Mouse (Mus musculus) neural tube, embryonic 11.5 days (tissue): ENCODE data around the gene Aamp. TPM values are rescaled to one million over a fixed set of nuclear protein-coding genes. Genes with fewer than 3 reads are reported as not detected.

ENCODE experiments used
- ATAC-seq: fragments of 200-750 bp; cut with Nextera tagmentation; 2 replicates; pipeline ENCODE4 v1.8.0; 2017; ENCODE audit warnings: moderate number of reproducible peaks, mild to moderate bottlenecking, moderate TSS enrichment, moderate library complexity; ENCODE audit not compliant: insufficient read depth, low FRiP score, low TSS enrichment
- DNase-seq: peaks from one replicate; pipeline ENCODE4 v3.0.0-alpha.2; 2015; ENCODE audit warnings: low spot score
- H3K27ac ChIP-seq: fragments of 300-500 bp; sonication (generic); 2 replicates; pipeline ENCODE4 v1.5.1; 2014; ENCODE audit warnings: low read depth, mild to moderate bottlenecking, low read length
- H3K27me3 ChIP-seq: fragments of 300-500 bp; sonication (generic); 2 replicates; pipeline ENCODE4 v1.6.1; 2014; ENCODE audit warnings: mild to moderate bottlenecking, low read length, mixed read lengths; ENCODE audit not compliant: control insufficient read depth, insufficient read depth
- H3K36me3 ChIP-seq: fragments of 300-500 bp; sonication (generic); 2 replicates; pipeline ENCODE4 v1.6.1; 2014; ENCODE audit warnings: mild to moderate bottlenecking, low read length, moderate library complexity, mixed read lengths; ENCODE audit not compliant: control insufficient read depth, insufficient read depth
- H3K4me1 ChIP-seq: fragments of 300-500 bp; sonication (generic); 2 replicates; pipeline ENCODE4 v1.6.1; 2014; ENCODE audit warnings: low read length, mixed read lengths; ENCODE audit not compliant: control insufficient read depth, insufficient read depth
- H3K4me2 ChIP-seq: fragments of 300-500 bp; sonication (generic); 2 replicates; pipeline ENCODE4 v1.6.1; 2014; ENCODE audit warnings: low read depth, mild to moderate bottlenecking, moderate library complexity
- H3K4me3 ChIP-seq: fragments of 300-500 bp; sonication (generic); 2 replicates; pipeline ENCODE4 v1.5.1; 2014; ENCODE audit warnings: low read depth, low read length
- H3K9ac ChIP-seq: fragments of 300-500 bp; sonication (generic); 2 replicates; pipeline ENCODE4 v1.6.1; 2014; ENCODE audit warnings: mild to moderate bottlenecking, low read length
- H3K9me3 ChIP-seq: fragments of 300-500 bp; sonication (generic); 2 replicates; pipeline ENCODE4 v1.6.1; 2016; ENCODE audit warnings: low read length; ENCODE audit not compliant: control insufficient read depth
- WGBS: fragments of 180-500 bp; shearing (Covaris S2); extraction: QIAGEN DNeasy Blood & Tissue Kit; methylation state at CpG from one replicate; pipeline ENCODE4 v1.1.7; 2014; 5-methylcytosine and 5-hydroxymethylcytosine counted together
- polyA plus RNA-seq: library from polyadenylated mRNA; unstranded; fragments of >200 nt; fragmentation: Nextera tagmentation; extraction: Ambion mirVana; gene quantifications from 2 replicates; pipeline ENCODE4 v1.2.1, GENCODE M21; 2014

Gene Aamp
- polyA plus RNA-seq, 1 experiment from 2014 or later, result 215 TPM

DNA sequence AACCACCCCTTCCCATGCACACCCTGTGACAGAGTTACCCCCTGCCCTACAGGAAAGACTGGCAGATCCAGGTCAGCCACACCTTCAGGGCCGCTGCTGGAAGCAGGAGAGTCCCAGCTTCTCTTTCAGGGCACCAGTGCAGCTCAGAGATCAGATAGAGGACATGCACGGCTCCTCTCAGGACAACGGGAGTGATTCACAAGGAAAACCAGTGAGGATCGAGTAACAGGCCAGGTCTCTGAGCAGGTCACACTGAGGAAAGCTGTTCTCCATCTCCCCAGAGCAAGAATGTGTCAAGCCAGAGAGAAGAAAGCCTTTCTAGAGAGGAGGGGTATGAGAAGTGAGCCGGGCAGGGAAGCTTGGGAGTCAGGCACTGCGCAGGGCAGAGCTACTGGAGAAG, 11.9 kb upstream of the Aamp start:
- 68% methylated on average over 6 of the region's 6 CpGs for WGBS
- Histone ChIP-seq H3K4me1 (peaks cover 9% of the 10 kb centered on the region), H3K4me2 (no peak overlapping the region), H3K27ac (no peak overlapping the region), H3K4me3 (no peak overlapping the region), H3K9me3 (no peaks in the 10 kb centered on the region), H3K36me3 (no peaks in the 10 kb centered on the region), H3K27me3 (no peaks in the 10 kb centered on the region), H3K9ac (no peak overlapping the region)
- no peak for DNase-seq
- ATAC-seq, result no peak

GRCm38 (mm10) chr1:74295456-74296171, 11.1 kb upstream of the Aamp start:
- Histone ChIP-seq H3K4me2 (peak overlapping the region; percentile 15; the same call in 1 of the 2 replicates), H3K9ac (peak overlapping the region; percentile 41), H3K27me3 (no peaks in the 10 kb centered on the region), H3K4me3 (no peak overlapping the region), H3K36me3 (no peaks in the 10 kb centered on the region), H3K9me3 (no peaks in the 10 kb centered on the region), H3K27ac (peak overlapping the region; percentile 67), H3K4me1 (peaks cover 9% of the 10 kb centered on the region)
- DNase-seq (peak; percentile 59), ATAC-seq (peak; percentile 50)
- 27% methylated on average over 9 of the region's 9 CpGs for WGBS

- no peak for ATAC-seq
- Histone ChIP-seq H3K36me3 (no peaks in the 10 kb centered on the region), H3K27me3 (no peaks in the 10 kb centered on the region), H3K4me1 (peaks cover 9% of the 10 kb centered on the region), H3K27ac (peak overlapping the region; percentile 67), H3K9ac (no peak overlapping the region; the same call in 1 of the 2 replicates), H3K9me3 (no peaks in the 10 kb centered on the region), H3K4me2 (no peak overlapping the region), H3K4me3 (no peak overlapping the region)
- DNase-seq, result no peak
- WGBS, result 86% methylated on average over 6 of the region's 6 CpGs
Measured at GRCm38 (mm10) chr1:74294733-74295455, 10.4 kb upstream of the Aamp start.

DNA sequence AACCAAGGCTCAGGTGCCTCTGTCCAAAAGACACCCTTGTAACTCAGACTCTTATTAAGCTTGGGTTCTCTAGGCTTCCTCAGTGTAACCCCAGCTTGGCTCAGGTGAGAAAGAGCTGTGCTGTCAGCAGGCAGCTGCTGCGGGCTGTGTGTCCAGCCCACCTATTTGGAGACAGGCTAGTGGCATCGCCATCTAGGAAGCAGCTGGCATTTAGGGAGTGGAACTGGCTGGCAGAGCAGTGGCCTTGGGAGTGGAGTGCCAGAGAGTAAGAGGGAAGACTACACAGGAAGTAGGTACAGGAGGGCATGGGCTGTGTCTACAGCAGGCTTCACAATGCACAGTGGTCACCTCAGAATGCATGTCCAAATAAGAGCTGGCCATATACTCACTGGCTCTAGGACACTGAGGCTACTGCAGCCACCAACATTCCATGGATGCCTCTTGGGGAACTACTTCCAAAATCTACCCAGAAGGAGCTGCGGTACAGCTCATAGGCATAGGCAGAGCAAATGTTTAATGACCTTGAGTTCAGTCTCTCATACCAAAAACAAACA, 9.6 kb upstream of the Aamp start:
- no peak overlapping the region for H3K9ac ChIP-seq
- ATAC-seq (no peak), DNase-seq (no peak)
- no peak overlapping the region for H3K4me3 ChIP-seq
- no peak overlapping the region for H3K4me2 ChIP-seq
- no peaks in the 10 kb centered on the region for H3K27me3 ChIP-seq
- H3K27ac ChIP-seq, result no peak overlapping the region
- no peaks in the 10 kb centered on the region for H3K9me3 ChIP-seq
- H3K4me1 ChIP-seq, result peaks cover 9% of the 10 kb centered on the region
- WGBS, result 95% methylated on average over 3 of the region's 3 CpGs
- no peaks in the 10 kb centered on the region; the same call in 1 of the 2 replicates for H3K36me3 ChIP-seq

DNA sequence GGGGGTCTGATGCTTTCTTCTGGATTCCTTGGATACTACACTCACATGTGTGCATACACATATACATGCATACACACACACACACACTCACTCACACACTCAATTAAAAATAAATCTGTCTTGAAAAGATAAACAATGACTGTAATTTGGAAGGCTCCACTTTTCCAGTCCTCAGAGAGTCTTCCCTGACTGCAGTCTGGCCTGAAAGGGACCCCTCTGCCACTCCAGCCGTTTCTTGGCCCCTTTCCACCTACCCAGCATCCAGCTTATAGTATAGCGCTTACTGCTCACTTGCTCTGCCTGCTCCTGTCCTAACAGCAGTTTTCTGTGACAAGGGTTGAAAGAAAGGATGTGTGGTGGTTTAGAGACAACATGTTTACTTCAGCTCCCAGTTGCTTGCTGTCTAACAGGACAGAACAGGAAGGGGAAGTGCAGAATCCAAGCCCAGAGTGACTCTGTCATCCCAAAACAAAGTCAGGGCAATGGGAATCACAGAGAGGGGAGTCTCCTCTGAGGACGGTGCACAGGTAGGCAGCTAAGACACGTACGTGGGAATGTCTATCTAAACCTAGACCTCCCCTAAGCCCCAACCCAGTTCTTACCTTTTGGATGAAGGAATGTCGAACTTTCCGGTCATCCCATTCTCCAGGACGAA, 8.9 kb upstream of the Aamp start:
- Histone ChIP-seq H3K27ac (no peak overlapping the region), H3K4me2 (no peak overlapping the region), H3K9ac (no peak overlapping the region), H3K9me3 (no peaks in the 10 kb centered on the region), H3K4me3 (no peak overlapping the region), H3K4me1 (peaks cover 9% of the 10 kb centered on the region), H3K27me3 (no peaks in the 10 kb centered on the region), H3K36me3 (peaks cover 2% of the 10 kb centered on the region)
- DNase-seq (no peak), ATAC-seq (no peak)
- WGBS, result 90% methylated on average over 8 of the region's 8 CpGs

- DNase-seq (no peak), ATAC-seq (no peak)
- Histone ChIP-seq H3K9me3 (no peaks in the 10 kb centered on the region), H3K27ac (no peak overlapping the region), H3K9ac (no peak overlapping the region), H3K4me2 (no peak overlapping the region), H3K27me3 (no peaks in the 10 kb centered on the region), H3K36me3 (peaks cover 2% of the 10 kb centered on the region), H3K4me1 (peaks cover 9% of the 10 kb centered on the region), H3K4me3 (no peak overlapping the region)
- WGBS, result 89% methylated on average over 11 of the region's 11 CpGs
Measured at GRCm38 (mm10) chr1:74292331-74293020, 7.9 kb upstream of the Aamp start.

DNA sequence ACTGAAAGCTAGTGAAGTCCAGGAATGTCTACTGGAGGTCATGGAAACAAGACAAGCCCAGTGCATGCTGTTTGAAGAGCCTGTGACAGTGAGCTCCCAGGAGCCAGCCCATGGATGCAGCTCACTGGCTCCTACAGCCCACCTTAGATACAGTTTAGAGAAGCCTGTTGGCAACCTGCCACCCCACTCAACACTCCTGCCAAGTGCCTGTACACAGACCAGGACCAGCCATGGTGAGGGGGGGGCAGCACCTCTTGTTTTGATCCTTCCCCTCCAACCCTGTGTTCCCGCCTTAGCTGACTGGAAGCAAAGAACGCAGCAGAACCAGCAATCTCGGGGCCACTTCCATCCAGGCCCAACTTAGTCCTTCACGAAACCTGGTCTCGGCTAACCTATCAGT, 5.6 kb upstream of the Aamp start:
- DNase-seq (no peak), ATAC-seq (no peak)
- no peak overlapping the region for H3K4me3 ChIP-seq
- H3K4me2 ChIP-seq, result no peak overlapping the region
- 93% methylated on average over 5 of the region's 5 CpGs for WGBS
- H3K27me3 ChIP-seq, result no peaks in the 10 kb centered on the region
- H3K36me3 ChIP-seq, result peaks cover 2% of the 10 kb centered on the region
- no peak overlapping the region for H3K27ac ChIP-seq
- H3K9ac ChIP-seq, result no peak overlapping the region
- peaks cover 6% of the 10 kb centered on the region for H3K4me1 ChIP-seq
- H3K9me3 ChIP-seq, result no peaks in the 10 kb centered on the region

DNA sequence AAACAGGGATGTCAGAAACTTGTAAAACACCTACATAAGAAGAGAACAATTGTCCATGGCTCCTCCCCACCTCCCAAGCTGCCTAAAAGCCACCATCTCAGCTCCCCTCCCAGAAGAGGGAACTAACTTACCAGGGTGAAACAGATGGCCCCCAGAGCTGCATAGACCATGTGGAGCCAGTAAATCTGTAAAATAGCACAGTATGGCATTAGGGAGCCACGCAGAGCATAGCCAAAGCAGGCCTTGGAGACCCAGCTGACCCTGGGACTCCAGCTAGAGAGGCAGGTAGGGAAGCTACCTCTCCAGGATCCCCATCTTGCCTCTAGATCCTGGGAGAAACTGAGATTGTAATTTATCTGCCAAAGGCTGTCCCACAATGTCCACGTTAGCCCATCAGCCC, 5.2 kb upstream of the Aamp start:
- Histone ChIP-seq H3K9me3 (no peaks in the 10 kb centered on the region), H3K9ac (no peak overlapping the region), H3K4me3 (no peak overlapping the region), H3K4me2 (no peak overlapping the region), H3K4me1 (peaks cover 4% of the 10 kb centered on the region; the same call in 1 of the 2 replicates), H3K27me3 (no peaks in the 10 kb centered on the region), H3K27ac (no peak overlapping the region), H3K36me3 (peaks cover 2% of the 10 kb centered on the region)
- ATAC-seq, result no peak
- DNase-seq, result no peak
- 95% methylated on average over 2 of the region's 2 CpGs for WGBS
